Mouse (Mus musculus) embryo, embryonic 9.5 days (tissue): ENCODE results near the gene Nrp2.

Experiments
- DNase-seq: peaks from one replicate; pipeline ENCODE4 v3.0.0-alpha.2; 2017; ENCODE audit errors: extremely low spot score

Nrp2 gene

DNA sequence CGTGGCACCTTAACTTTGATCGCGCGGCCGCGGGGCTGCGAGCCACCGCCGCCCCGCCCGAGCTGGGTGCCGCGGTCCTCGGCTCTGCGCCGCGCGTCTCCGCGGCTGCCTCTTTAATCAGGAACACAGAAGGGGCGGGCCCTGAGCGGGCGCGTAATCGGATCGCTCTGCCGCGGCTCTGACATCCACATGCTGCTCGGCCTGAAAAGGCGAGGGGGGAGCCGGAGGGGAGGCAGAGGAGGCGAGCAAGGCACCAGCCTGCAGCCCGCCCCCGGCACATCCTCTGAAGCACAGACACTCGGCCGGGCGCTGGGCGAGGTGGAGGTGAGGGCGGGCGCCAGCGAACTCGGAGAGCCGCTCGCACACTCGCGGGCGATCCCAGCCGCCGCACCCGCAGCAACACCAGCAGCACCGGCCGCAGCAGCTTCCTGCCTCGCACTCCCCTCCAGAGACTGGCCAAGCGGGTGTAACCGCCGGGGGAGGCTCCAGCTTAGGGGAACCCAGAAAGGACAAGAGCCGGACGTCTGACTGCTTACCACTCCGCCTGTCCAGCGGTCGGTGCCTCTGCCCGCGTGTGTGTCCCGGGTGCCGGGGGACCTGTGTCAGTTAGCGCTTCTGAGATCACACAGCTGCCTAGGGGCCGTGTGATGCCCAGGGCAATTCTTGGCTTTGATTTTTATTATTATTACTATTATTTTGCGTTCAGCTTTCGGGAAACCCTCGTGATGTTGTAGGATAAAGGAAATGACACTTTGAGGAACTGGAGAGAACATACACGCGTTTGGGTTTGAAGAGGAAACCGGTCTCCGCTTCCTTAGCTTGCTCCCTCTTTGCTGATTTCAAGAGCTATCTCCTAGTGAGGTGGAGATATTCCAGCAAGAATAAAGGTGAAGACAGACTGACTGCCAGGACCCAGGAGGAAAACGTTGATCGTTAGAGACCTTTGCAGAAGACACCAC, at the start of gene Nrp2:
TSS of gene Nrp2 (plus strand) at position 128 of the 959 bp plus-strand sequence.
- DNase-seq: peak; percentile 89

DNA sequence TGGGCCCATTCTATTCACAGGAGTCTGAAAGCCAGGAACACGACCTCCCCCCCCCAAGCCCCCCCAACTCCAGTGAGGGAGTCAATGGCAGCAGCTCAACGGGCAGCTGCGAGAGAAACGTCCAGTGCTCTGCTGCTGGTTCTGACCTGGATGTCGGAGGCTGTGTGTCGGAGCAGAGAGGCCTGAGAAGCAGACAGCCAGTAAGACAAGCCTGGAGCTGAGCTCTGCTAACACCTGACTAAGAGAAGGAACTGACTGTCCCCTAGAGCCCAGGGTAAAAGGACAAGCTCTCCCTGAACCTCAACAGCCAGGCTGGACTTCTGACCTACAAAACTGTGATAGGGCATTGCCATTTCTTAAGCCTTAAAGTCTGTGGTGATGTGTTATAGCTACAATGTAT, 48.6 kb upstream of the Nrp2 start:
- DNase-seq: no peak

DNA sequence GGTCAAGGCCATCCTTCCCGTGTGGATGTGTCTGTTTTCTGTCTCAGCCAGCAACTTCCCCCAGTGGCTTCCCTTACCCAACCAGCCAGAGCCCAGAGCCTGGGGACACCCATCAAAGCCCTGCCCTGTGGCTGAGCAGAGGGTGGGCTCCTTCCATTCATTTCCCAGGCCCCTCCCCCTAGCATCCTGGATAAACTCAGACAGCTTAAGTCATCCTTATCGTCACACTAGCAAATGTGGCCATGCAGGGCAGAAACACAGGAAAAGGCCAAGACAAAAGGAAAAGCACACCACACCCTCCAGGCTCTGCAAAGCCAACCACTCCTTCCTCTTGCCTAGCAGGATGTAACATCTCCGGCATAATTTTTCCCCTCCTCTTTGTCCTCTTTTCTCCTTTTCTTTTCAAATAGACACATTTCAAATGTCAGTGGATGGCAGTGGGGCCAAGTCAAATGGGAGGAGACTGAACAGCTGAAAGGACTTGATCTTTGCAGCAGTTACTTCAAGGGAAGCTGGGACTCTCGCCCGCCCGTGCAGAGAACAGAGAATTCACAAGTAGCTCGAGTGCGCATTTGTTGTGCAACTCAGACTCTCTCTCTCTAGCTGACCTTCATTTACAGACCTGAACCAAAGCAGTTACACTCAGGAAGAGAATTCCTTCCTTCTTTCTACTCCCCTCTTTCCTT, 38.0 kb upstream of the Nrp2 start:
- peak; percentile 32 for DNase-seq

DNA sequence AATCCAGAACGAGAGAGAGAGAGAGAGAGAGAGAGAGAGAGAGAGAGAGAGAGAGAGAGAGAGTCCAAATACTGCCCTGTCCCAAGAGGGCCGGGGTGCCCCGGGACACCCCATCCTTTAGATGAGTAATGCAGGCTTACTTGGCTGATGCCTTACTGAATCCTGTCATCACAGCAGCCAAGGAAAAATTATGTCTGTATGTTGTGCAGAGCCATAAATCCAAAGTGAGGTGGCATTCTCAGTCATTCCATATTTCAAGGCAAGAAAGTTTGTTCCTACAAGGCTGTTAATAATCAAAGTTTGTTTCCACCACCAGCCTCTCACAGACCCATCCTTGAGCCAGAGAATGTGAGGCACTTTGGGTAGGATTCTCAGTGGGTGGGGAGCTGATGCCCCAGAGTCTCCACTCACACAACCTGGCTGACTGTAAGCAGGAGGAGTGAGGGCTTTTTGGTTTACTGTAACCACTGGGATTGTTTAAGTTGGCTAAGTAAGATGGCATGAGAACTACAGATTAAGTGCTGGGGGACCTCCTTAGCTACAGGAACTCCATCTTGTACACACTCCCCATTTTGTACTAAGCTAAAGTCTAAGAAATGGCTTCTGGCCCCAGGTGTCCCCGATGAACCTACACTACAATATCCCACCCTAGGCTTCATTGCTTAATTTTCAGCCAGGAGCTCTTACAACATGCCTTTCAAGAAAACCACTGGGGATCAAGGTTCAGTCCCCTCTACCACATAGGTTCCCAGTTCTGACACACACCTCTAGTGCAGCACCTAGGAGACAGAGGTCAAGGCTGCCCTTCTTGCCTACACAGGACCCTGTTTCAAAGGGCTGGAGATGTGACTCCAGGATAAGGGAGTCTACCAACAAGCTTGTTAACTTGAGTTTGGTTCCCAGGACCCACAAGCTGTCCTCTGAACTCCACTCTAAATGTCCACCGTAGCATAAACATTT, 37.0 kb upstream of the Nrp2 start:
- DNase-seq: no peak

DNA sequence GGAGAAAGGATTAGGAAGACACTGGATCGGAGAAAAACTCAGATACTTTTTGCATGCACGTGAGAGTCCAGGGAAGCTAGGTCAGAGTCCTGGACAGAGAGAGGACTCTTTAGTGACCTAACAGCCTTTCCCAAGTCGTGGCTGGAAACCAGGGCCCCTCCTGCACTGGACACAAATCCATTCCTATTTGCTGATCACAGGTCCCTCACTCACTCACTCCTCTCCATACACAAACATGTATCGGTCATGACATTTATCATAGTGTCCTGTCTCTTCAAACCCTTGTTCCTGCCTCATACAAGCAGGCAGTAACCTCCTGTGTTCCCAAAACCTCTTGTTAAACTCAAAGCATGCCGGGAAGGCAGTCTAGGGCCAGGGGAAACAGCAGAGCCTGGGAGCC, 36.3 kb upstream of the Nrp2 start:
- DNase-seq: no peak

DNA sequence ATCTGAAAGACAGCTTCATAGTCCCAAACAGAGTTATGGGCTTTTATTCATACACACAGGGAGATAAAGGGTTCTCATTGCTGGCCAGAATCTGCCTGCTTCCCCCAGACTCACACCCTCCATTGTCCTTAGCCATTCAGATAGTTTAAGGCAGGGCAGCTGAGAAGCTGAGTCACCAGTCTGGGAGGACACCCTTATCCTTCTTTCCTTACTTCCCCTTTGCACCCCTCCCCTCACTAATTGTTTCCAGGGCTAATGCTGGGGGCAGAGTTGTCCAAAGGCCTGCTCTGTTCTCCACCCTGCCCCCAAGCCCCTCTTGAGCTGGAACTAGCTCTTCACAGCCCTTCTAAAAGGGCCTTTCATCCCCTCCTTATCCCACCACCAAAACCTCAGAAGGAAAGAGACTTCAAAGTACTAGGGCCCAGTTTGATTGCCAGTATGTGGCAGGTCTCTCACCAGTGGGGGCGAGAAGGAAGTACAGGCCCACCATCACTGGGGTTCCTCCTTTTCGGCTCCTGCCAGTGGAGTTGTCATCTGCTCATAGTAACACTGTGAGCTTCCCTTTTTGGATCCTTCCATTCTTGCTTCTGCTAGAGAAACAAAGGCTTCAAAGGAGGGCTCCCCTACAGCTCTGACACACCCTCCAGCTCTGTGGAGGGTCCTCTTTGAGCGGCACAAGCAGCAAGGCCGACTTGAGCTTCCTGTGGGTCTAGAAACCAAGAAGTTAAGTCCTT, 24.3 kb upstream of the Nrp2 start:
- DNase-seq: no peak

DNA sequence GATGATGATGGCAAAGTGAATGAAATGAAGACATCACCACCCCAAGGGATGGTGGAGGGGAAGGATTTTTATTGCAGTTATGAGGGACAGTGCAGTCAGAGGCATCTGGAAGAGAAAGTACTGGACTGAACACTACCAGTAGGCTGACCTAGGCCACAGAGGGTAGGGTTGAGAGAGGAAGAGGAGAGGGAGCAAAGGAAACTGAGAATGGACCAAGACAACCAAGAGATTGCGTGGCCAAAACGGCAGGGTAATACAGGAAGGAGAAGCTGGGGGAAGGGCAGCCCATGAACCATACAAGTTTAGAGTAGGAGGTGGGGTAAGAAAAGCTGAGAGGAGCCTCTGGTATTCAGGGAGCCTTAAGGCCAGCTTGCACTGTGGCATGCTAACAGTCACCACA, 23.6 kb upstream of the Nrp2 start:
- no peak for DNase-seq

DNA sequence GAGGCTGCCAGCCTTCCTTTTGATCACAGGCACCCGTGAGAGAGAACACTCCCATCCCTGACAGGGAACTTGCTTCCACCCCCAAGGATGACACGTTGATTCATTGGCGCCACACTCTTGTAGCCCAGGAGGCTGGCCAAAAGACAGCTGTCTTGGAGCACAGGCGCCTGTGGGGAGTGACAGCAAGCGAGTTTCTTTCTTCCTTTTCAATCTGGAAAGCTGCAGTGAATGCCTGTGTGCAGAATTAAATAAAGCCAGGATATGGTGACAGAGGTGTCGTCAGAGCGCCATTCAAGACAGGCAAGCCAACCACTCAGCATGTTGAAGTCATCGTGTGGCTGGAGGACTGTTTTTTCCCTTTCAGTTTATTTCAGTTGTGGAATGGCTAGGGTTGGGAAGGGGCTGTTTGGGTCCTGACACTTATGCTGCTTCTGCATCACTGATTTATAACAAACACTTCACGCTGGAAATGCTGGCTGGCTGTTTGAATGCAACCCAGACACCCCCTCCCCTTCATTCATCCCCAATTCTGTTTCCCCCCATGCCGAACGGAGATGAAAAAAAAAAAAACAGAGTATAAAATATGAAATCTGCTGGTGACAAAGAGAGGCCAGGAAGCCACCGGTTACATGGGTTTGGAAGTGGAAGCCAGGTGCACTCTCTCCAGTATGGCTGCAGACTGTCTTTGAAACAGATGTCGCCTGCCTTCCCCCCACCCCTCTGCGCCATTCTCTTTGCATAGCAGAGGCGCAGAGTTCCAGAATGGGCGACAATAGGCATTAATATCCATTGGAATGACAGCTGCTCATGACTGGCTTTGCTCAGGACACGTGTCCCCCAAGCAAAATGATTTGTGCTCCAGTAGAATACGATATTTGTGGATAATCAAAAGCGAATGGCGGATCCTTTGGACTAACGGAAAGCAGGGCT, 20.4 kb upstream of the Nrp2 start:
- DNase-seq: peak; percentile 15

DNA sequence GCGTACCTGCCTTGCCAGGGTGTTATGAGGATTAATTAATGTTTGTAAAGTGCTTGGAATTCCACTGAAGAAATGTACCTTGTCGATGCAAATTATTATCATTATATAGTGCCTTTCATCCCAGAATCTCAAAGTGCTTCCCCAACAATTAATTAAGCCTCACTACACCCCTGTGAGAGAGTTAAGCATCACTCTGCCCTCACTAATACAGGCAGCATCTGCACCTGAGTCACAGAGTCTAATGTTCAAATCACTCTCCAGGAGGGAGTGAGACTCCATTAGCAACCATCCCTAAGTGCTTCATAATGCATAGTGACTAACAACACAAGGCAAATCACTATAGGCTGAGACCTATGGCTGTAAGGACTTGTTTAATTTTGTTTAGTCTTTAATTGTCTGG, 19.6 kb upstream of the Nrp2 start:
- no peak for DNase-seq

DNA sequence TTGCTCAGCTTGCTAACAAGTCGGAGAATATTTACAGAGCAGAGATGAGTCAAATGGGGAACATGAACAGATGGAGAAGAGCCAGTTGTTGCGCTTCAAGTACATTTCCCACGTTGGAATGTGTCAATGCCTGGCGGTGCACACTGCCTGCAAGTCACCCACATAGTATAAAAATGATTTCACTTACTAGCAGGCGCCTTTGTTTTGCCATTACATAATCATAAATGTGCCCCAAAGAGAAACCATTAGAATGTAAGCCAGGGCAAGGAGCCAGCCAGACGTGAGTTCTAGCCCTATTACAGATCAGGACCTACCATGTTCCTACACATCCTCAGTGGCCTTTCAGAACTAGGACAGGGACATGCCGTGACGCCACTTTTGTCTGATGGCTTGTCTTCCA, 15.6 kb upstream of the Nrp2 start:
- DNase-seq: no peak

DNA sequence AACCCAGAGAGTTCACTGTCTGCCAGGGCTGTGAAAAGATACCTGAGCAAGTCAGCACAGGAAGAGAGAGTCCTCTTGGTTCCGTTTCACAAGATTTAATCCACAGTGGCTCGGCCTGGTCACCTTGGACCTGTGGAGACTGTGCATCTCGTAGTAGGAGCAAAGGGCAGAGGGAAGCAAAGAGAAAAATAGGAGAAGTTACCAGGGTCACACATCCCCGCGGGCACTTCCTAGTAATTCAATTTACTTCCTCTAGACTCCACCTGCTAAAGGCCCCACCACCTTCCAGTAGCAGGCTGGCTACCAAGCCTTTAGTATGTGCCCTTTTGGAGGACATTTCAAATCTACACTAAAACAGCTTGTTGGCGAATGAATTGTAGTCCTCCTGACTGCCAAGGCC, 11.9 kb upstream of the Nrp2 start:
- DNase-seq: no peak

DNA sequence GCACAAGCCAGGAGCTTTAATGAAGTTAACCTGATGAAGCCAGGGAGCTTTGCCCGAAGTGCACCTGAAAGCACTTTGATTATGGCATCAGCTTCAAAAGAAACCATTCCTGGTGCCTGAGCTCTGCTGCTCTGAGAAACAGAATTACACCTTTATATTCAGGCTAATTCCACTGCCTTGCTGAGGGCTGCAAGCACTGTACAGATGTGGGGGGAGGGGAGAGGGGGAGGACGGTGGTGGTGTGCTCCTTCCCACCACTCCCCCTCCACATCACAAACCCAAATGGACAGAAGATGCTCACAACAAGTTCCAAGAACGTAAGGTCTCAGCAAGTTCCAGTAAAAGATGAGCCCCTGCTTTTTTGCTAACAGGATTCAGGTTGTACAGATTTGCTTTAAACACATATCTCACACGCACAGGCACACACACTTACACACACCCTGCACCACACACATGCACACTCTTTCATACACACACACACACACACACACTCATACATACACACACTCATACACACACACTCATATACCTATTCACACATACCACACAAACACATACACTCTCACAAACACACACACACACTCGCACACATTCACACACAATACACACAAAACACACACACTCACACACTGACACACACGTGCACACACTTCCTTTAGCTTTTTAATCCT, 6.6 kb upstream of the Nrp2 start:
- no peak for DNase-seq

DNA sequence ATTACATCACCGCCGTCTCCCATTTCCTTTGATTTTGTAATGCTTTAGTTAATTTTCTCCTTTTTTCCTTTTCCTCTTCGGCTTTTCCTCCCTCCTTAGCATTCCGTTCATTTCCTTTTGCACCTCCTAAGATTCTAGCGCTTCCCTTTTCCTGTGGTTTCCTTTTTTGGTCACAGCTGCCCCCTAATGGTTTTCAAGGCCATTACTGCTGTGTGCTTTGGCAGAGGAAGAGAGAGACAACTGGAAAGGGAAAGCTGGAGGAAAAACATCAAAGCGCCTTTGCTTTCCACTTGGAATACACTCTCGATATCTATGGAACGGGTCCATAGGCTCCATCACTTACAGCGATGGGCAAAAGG, 6.1 kb upstream of the Nrp2 start:
- DNase-seq: peak; percentile 71

DNA sequence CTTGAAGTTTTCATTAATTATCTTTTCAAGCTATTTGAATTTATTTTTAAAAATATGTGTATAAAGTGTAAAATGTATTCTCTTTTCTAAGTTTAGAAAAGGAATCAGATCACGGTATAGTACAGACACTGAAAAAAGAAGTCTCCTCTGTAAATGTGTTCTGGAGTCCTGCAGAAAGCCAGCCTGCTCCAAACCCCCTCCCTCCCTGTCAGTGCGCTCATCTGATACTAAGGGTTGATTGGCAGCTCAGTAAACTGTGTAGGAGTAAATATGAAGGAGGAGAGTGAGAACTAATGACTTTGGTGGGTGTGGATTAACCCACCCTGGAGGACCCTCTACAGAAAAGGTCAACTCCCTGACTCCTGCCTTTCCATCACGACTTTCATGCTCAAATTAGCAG, 5.7 kb upstream of the Nrp2 start:
- peak; percentile 7 for DNase-seq

DNA sequence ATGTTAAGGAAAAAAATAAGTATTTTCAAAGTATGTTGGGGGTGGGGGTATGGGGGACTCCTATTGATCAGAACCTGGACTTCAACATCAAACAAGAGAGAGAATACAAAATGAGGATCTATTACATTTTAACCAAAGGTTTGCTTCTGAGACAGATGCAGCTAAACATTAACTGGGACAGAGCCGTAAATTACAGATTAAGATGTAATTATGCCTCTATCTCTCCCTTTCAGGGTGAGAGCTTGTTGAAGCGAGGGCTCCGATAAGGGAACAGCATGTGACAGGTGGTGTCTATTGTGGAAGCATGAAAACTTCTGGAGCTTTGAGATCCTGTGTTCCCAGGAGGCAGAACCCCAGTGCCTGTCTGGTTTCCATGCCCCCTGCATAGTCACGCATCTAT, 3.3 kb upstream of the Nrp2 start:
- DNase-seq: no peak

DNA sequence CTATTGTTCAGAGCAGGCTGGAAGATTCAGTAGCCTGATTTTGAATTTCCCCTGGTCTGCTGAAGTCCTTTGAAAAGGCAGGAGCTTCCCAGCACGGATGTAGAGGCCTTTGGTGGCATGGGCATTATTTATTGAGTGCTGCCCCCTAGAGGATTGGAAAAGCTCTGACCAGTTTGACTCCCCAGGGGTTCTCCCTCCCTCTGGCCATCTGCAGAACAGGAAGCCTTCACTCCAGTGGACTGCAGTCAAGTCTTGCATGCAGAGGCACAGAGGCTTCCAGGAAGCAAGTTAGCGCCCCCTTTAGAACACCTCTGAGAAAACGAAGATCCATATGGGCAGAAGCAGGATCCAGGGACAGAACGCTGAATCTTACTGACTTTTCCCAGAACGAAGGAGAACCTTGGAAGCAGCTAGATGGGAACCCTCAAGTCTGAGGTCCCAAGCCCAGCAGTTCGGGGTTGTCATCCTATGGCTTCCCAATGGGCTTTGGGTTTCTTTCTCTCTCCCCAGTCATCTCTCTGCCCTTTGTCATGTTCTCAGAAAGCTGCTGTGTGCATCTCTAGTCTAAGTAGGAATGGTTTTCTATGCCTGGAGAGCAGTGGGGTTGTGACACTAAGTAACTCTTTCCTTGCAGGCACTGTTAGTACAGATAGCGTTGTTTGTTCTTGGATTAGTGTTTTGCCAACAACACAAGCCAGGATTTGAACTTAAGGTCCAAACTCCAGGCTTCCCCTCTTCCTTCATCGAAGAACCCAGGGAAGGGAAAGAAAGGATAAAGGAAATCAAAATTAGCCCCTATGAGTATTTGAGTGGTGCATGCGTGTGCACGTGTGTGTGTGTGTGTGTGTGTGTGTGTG, 1.8 kb upstream of the Nrp2 start:
- DNase-seq: peak; percentile 90

DNA sequence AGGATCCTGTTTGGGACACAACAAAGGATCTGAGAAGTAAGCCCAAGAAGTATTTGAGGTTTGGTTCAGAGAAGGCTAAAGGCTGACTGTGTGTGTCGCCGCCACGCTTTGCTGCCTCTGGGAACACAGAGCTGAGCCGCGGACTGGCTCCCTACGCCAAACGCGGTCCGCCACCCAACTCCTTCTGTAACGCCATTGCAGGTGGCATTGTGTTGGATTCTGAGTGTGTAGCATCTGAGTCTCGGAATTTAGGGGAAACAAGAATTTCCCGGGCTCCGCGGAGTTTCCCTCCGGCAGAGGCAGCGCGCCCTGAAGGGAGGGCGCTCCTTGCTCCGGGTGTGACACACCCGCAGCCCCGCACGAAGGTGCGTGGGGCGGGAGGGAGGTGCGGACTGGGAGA, 342 bp upstream of the Nrp2 start:
- no peak for DNase-seq

DNA sequence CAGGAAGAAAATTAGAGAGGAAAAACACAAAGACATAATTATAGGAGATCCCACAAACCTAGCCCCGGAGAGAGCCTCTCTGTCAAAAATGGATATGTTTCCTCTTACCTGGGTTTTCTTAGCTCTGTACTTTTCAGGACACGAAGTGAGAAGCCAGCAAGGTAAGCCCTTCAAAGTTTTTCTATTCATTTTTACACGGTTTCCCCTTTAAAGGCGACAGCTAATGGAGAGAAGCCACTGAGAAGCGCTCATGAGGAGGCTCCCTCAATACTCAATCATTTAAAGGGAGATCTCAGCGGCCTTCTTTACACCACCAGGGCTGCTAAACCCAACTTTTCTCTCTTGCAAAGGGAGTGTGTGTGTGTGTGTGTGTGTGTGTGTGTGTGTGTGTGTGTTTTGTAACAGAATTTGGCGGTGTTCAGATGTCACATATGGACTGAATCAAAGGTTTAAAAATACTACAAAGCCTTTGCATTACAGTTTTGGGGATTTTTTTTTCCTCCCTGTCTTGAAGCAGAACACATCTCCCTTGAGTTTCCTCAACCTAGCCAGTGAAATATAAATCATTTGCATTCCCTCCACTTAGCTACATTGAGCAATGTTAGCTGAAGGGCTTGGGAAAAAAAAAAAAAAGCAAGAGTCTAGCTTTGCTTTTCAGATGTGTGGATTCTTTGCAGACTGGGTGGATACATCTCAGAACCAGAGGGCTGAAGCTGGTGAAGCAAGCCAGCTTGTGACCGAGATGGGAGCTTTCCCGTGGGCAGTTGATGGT, 1.2 kb downstream of the Nrp2 start:
- no peak for DNase-seq
